Mouse (Mus musculus): Measurements from ENCODE around the gene Suclg2. TPM values are rescaled to one million over a fixed set of nuclear protein-coding genes. Genes with fewer than 3 reads are reported as not detected.
"Not testable (repeated sequence)": the region's sequence is repeated elsewhere in the genome, so short reads cannot be mapped to it uniquely, and the experiment has no call there.

Gene Suclg2
- total RNA-seq, 2 experiments from 2014 or later, result 8.0 to 37.1 TPM

DNA sequence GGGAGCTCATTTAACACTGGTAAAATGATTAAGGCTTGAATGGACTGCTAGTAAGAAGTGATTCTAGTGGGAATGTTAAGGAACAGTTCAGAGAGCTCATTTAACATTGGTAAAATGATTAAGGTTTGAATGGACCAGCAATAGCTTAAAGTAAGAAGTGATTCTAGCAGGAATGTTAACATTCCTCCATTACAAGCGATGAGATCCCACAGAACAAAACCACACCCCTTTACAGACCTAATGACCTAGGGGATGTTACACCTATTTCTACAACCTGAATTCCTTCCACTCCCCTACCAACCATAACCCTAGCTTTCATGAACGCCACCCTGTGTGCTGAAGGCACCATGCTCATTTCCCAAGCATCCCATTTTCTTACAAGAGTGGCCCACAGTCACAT lies 81.2 kb downstream of the Suclg2 start:
- ATAC-seq (replicated peaks; ENCODE audit: low FRiP score, poor library complexity, severe bottlenecking), result no peak

DNA sequence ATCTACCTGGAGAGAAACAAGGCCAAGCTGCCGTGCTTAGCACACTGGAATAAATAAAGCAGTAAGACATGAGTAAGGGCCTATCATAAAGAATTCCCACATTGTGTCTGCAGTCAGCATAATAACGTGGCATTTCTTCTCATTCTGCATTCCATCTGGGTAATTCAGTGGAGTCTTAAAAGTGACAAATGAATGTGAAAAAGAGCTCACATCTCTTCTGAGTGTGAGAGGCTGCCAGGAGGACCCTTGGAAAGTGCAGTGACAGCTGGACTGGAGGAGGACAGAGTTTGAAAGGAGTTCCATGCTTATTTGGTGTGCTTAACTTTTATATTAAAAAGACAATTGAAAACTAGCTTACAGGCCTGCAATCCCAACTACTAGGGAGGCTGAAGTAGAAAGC lies 83.2 kb downstream of the Suclg2 start:
- no peak for ATAC-seq (replicated peaks; ENCODE audit: low FRiP score, poor library complexity, severe bottlenecking)

- ATAC-seq (replicated peaks; ENCODE audit: low FRiP score, poor library complexity, severe bottlenecking), result no peak
Observed at GRCm38 (mm10) chr6:95629071-95629470, 89.5 kb downstream of the Suclg2 start.

DNA sequence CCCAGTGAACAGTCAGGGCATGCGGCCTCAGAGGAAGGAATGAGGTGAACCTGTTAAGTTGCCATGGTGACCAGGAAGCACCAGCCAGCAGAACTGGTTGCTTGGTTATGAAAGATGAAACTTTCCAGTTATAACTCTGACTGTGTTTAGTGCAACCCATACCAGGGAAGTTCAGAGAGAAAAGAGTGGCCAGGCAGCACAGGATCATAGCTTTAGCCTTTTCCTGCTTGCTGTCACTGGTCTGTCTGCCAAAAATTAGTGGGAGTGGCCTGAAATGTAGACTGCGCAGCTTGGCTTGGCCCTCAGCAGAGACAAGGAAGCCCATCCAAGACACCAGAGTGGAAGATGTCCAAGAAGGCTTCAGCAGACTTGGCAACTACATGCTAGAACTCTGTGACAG lies 96.8 kb downstream of the Suclg2 start:
- ATAC-seq (replicated peaks; ENCODE audit: low FRiP score, poor library complexity, severe bottlenecking), result no peak

- ATAC-seq (replicated peaks; ENCODE audit: low FRiP score, poor library complexity, severe bottlenecking), result no peak
Observed at GRCm38 (mm10) chr6:95620804-95621203, 97.8 kb downstream of the Suclg2 start.

- no peak for ATAC-seq (replicated peaks; ENCODE audit: low FRiP score, poor library complexity, severe bottlenecking)
Observed at GRCm38 (mm10) chr6:95619817-95620216, 98.8 kb downstream of the Suclg2 start.

- ATAC-seq (replicated peaks; ENCODE audit: low FRiP score, poor library complexity, severe bottlenecking), result no peak
Observed at GRCm38 (mm10) chr6:95618434-95618833, 100.2 kb downstream of the Suclg2 start.

DNA sequence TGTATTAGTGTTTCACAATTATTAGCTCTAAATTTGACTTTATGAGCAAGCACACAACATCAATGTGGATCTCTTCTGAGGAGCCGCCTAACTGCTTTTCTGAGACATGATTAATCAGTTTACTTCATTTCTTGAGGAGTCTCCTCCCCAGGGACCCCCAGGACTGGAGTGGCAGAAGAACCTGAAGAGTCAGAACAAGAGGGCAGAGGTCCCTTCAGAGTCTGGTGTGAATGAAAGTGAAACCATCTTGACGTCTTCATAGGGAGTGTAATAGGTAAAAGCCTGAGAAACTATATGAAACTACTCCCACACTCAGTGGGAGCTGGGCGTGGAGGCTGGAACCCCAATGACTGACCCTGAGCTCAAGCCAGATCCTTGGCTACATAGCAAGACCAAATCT lies 105.4 kb downstream of the Suclg2 start:
- ATAC-seq (replicated peaks; ENCODE audit: low FRiP score, poor library complexity, severe bottlenecking), result no peak

DNA sequence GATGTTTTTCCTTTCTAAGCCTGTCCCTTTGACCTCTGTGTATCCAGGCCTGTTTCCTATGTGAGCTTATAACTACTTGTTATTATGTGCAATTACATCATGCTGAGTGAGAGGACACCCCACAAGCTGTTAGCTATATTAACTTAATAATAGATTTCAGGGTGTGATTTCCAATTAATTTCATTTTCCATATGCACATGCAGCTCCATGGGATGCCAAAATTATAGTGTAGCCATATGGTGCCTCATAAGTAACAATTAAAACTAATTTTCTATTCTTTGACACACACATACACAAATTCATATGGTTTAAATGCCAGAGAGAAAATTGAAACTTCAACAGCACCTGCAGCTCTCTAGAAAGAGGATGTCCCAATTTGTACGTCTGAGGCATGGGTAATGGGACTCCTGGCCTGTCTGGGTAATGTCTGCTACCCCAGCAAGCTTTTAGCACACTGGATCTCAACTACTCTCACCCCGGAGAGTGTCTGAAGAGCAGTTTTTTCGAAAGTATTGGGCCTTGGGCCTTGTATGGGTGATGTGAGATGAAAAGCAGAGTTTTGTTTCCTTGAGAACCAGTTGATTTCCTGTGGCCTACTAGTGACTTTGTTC lies 106.1 kb downstream of the Suclg2 start:
- ATAC-seq (replicated peaks; ENCODE audit: low FRiP score, poor library complexity, severe bottlenecking), result no peak

DNA sequence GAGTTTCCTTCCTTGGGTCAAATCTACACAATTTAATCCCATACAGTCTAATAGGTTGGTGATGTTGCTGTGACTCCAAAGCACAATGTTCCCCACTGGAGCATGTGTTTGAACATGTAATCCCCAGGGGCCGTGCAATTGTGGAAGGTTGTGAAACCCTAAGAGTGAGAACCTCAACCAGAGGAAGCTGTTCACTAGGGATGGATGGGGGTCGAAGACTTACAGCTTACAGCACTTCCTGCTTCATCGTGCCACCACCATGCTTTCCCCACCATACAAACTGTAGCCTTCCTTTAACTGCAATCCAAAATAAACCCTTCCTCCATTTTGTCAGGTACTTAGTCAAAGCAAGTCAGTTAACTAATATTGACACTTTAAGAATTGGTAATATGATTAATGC lies 107.5 kb downstream of the Suclg2 start:
- ATAC-seq (replicated peaks; ENCODE audit: low FRiP score, poor library complexity, severe bottlenecking), result no peak

GRCm38 (mm10) chr6:95608123-95608522 lies 110.5 kb downstream of the Suclg2 start:
- no peak for ATAC-seq (replicated peaks; ENCODE audit: low FRiP score, poor library complexity, severe bottlenecking)

DNA sequence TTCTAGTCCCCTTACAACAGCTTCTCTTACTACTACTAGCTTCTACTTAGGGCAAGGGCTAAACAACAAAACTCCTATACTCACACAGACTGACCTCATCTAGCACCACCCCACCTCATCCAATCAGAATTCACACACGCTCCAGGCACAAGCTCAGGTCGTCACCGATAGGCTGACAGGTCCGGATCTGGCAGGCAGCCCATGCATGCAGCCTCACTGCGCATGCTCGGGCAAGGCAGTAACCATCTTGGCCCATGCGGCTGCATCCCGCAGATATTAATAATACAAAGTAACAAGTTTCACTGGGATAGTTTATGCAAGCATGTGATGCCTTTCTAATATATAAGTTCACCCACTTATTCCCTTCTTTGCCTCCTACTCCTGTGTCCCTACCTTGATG lies 117.9 kb downstream of the Suclg2 start:
- not testable (repeated sequence) for ATAC-seq (replicated peaks; ENCODE audit: low FRiP score, poor library complexity, severe bottlenecking)

DNA sequence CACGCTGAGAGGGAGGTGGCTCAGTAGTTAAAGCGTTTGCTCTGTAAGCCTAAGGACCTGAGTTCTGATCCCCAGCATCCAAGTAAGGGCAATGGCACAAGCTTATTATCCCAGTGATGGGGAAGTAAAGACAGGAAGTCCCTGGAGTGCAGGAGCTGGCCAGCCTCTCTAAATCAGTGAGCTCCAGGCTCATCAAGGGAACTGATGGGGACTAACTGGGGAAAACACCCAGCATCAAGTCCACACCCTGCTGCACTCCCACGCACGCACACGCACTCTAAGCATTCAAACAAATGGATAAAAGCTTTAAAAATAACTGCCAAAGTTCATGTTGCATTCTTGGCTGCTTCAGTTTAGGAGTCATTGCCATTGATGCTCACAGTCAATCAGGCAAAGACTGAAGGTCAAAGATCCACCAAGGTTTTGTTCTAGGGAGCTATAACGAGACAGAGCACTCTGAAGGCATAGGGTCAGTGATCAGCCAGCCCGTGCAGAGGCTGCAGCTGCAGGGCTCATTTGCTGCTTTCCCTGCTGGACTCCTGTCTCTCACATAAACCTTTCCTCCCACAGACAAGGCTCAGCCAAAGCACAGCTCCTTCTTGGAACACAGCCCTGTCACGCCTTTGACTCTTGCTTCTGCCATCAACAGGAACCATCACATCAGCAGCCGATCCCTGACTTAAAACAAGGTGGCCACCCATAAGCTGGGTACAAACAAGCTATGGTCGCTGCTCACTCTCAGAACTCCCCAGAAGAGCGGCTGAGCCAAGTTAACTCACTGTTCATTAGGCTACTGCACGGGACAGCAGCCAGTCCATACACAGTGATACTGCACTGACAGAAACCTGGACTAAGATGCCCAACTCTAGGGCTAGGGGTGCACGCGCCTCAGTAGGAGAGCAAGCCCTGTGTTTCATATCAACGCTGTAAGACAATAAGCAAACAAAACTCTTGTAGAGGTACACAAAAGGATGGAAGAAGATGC lies 121.5 kb downstream of the Suclg2 start:
- no peak for ATAC-seq (replicated peaks; ENCODE audit: low FRiP score, poor library complexity, severe bottlenecking)

DNA sequence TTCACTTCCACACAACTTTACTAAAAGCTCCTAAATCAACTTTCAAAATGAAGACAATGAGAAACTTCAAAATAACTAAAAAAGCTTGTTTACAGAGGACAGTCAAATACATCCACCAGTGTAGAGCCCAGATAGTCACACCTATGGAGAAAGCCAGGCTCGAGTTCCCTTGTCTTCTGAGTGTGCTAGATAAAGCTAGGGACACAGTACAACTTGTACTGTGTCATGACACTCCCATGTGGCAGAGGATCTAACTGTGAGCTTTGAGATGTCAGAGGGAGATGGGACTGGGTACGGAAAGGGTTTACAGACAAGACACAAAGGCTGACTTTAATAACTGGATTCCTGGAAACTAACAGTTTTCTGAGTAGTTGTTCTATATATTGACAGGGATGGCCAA lies 122.7 kb downstream of the Suclg2 start:
- no peak for ATAC-seq (replicated peaks; ENCODE audit: low FRiP score, poor library complexity, severe bottlenecking)

DNA sequence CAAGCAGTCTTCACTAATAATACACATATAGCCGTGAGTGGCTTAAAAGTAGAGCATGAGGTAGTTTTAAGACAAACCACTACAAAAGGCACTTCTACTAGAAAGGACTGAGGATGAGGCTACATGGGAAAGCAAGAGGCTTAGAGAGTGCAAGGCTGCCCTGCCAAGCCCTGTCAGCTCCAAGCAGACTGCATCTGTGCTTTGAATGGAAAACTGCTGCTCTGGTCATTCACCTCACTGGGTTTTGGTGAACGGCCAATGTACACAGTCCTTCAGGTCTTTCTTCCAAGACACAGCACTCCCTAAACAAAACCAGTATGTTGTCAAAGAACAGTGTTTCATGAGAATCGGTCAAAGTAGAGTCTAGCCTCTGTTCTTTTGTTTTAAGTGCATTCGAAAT lies 124.4 kb downstream of the Suclg2 start:
- ATAC-seq (replicated peaks; ENCODE audit: low FRiP score, poor library complexity, severe bottlenecking), result no peak

DNA sequence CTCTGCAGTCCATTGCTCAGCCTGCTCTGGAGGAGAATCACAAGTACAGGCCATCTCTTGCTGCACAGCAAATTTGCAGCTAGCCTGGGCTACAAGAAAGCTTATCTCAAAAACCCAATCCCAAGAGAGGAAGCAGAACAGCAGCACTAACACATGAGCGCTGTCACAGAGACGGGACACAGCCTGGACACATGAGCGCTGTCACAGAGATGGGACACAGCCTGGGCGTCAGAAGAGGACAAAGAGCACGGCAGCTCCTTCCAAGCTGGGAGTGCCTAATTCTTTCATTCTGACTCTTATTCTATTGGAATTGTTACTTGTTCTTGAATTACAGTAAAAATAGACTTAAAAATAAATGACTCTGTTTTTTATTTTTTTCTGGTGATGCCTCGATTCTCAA lies 126.2 kb downstream of the Suclg2 start:
- no peak for ATAC-seq (replicated peaks; ENCODE audit: low FRiP score, poor library complexity, severe bottlenecking)

DNA sequence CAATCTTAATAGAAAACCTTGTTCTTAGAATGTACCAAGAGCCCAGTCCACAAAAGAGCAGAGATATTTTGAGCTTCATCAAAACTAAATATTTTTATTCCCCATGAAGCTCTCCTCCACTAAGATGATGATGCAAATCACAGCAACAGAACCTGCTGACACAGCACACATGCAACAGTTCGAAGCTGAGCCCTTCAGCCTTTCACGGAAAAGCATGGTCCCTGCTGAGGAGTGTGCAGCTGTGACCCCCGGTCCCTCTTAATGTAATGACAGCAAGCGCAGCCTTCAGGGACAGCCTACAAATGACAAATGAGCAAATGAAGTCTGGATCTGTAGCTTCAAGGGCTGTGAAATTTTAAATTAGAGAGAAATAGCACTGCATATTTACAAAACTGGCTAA lies 128.1 kb downstream of the Suclg2 start:
- no peak for ATAC-seq (replicated peaks; ENCODE audit: low FRiP score, poor library complexity, severe bottlenecking)

- ATAC-seq (replicated peaks; ENCODE audit: low FRiP score, poor library complexity, severe bottlenecking), result no peak
Observed at GRCm38 (mm10) chr6:95587108-95587796, 131.3 kb downstream of the Suclg2 start.

GRCm38 (mm10) chr6:95581893-95582292 lies 136.7 kb downstream of the Suclg2 start:
- ATAC-seq (replicated peaks; ENCODE audit: low FRiP score, poor library complexity, severe bottlenecking), result no peak

- no peak for ATAC-seq (replicated peaks; ENCODE audit: low FRiP score, poor library complexity, severe bottlenecking)
Observed at GRCm38 (mm10) chr6:95579792-95580191, 138.8 kb downstream of the Suclg2 start.

- ATAC-seq (replicated peaks; ENCODE audit: low FRiP score, poor library complexity, severe bottlenecking), result no peak
Observed at GRCm38 (mm10) chr6:95575531-95575930, 143.1 kb downstream of the Suclg2 start.

All from erythroid progenitor cell, adult 5-6 weeks (primary cell).